Mouse (Mus musculus): ENCODE data around the gene Psme2. TPM values are rescaled to one million over a fixed set of nuclear protein-coding genes. Genes with fewer than 3 reads are reported as not detected.

The Psme2 gene
- polyA plus RNA-seq, 2 experiments = 56.0 to 190 TPM

GRCm38 (mm10) chr14:55580731-55581130 lies 10.2 kb downstream of the Psme2 start:
- TF ChIP-seq EP300 (IDR thresholded peaks at IDR 0.05; ENCODE audit: low read depth) = no peak
- TF ChIP-seq CTCF (IDR thresholded peaks at IDR 0.05; ENCODE audit: low read depth) = no peak
- WGBS (ENCODE audit: insufficient replicate concordance) = 84% methylated on average over 16 of the region's 16 CpGs
- no peak overlapping the region for H3K4me3 ChIP-seq (ENCODE audit: insufficient read depth in 1 of 2, low read depth in 2 of 2, low read length in 2 of 2)
- H3K27me3 ChIP-seq (ENCODE audit: control insufficient read depth, insufficient read depth, low read length) = no peaks in the 10 kb centered on the region
- no peak for DNase-seq (ENCODE audit: low read depth in 3 of 3, low spot score in 3 of 3)
- peaks cover 3% of the 10 kb centered on the region for H3K36me3 ChIP-seq (replicated peaks; ENCODE audit: control insufficient read depth, insufficient read depth, low read depth)
- H3K4me2 ChIP-seq (ENCODE audit: low read depth) = no peak overlapping the region
- ATAC-seq (ENCODE audit: insufficient read depth) = no peak
- peaks cover 19 to 28% of the 10 kb centered on the region in 2 experiments for H3K4me1 ChIP-seq (replicated peaks; ENCODE audit: control insufficient read depth in 2 of 2, insufficient read depth in 2 of 2, low read length in 1 of 2)
- no peak overlapping the region for H3K27ac ChIP-seq
- H3K9me3 ChIP-seq (ENCODE audit: control insufficient read depth, low read length) = no peaks in the 10 kb centered on the region
- no peak overlapping the region for H3K9ac ChIP-seq (replicated peaks)

- no peak for ATAC-seq (ENCODE audit: insufficient read depth)
- no peak for DNase-seq (ENCODE audit: low read depth in 3 of 3, low spot score in 3 of 3)
- 83% methylated on average over 23 of the region's 23 CpGs for WGBS (ENCODE audit: insufficient replicate concordance)
- no peak overlapping the region for H3K9ac ChIP-seq (replicated peaks)
- peak; percentile 28; the same call in 1 of the 2 replicates for TF ChIP-seq CTCF (IDR thresholded peaks at IDR 0.05; ENCODE audit: low read depth)
- no peak for TF ChIP-seq EP300 (IDR thresholded peaks at IDR 0.05; ENCODE audit: low read depth)
- no peak overlapping the region for H3K27ac ChIP-seq
- H3K4me3 ChIP-seq (ENCODE audit: insufficient read depth in 1 of 2, low read depth in 2 of 2, low read length in 2 of 2) = no peak overlapping the region
- H3K9me3 ChIP-seq (ENCODE audit: control insufficient read depth, low read length) = no peaks in the 10 kb centered on the region
- H3K4me2 ChIP-seq (ENCODE audit: low read depth) = peak overlapping the region; percentile 70; the same call in 1 of the 2 replicates
- no peaks in the 10 kb centered on the region for H3K27me3 ChIP-seq (ENCODE audit: control insufficient read depth, insufficient read depth, low read length)
- peaks cover 14 to 23% of the 10 kb centered on the region in 2 experiments for H3K4me1 ChIP-seq (replicated peaks; ENCODE audit: control insufficient read depth in 2 of 2, insufficient read depth in 2 of 2, low read length in 1 of 2)
- peaks cover 3% of the 10 kb centered on the region for H3K36me3 ChIP-seq (replicated peaks; ENCODE audit: control insufficient read depth, insufficient read depth, low read depth)
Measured at GRCm38 (mm10) chr14:55579511-55580496, 11.1 kb downstream of the Psme2 start.

GRCm38 (mm10) chr14:55578668-55579269 lies 12.1 kb downstream of the Psme2 start:
- DNase-seq (ENCODE audit: low read depth in 3 of 3, low spot score in 3 of 3) (no peak), ATAC-seq (ENCODE audit: insufficient read depth) (peak; percentile 47)
- Histone ChIP-seq H3K9ac (replicated peaks) (peak overlapping the region; percentile 92), H3K4me3 (ENCODE audit: insufficient read depth in 1 of 2, low read depth in 2 of 2, low read length in 2 of 2) (peak overlapping the region; percentile 78 to 80), H3K9me3 (ENCODE audit: control insufficient read depth, low read length) (no peaks in the 10 kb centered on the region), H3K4me1 (replicated peaks; ENCODE audit: control insufficient read depth in 2 of 2, insufficient read depth in 2 of 2, low read length in 1 of 2) (peaks cover 8 to 17% of the 10 kb centered on the region in 2 experiments), H3K27ac (peak overlapping the region; percentile 1), H3K27me3 (ENCODE audit: control insufficient read depth, insufficient read depth, low read length) (no peaks in the 10 kb centered on the region), H3K36me3 (replicated peaks; ENCODE audit: control insufficient read depth, insufficient read depth, low read depth) (peaks cover 3% of the 10 kb centered on the region), H3K4me2 (ENCODE audit: low read depth) (peak overlapping the region; percentile 70)
- TF ChIP-seq CTCF (IDR thresholded peaks at IDR 0.05; ENCODE audit: low read depth) (no peak; the same call in 1 of the 2 replicates), EP300 (IDR thresholded peaks at IDR 0.05; ENCODE audit: low read depth) (no peak)
- whole genome bisulfite sequencing (ENCODE audit: insufficient replicate concordance) = 12% methylated on average over 6 of the region's 6 CpGs

- ATAC-seq (ENCODE audit: insufficient read depth) (peak; percentile 77), DNase-seq (ENCODE audit: low read depth in 3 of 3, low spot score in 3 of 3) (no peak)
- Histone ChIP-seq H3K9me3 (ENCODE audit: control insufficient read depth, low read length) (no peaks in the 10 kb centered on the region), H3K4me1 (replicated peaks; ENCODE audit: control insufficient read depth in 2 of 2, insufficient read depth in 2 of 2, low read length in 1 of 2) (peaks cover 3 to 13% of the 10 kb centered on the region in 2 experiments; a peak in 3 of 4 replicates), H3K27ac (peak within 1 kb of the TSS; percentile 1), H3K27me3 (ENCODE audit: control insufficient read depth, insufficient read depth, low read length) (no peaks in the 10 kb centered on the region), H3K4me2 (ENCODE audit: low read depth) (peak within 1 kb of the TSS; percentile 70), H3K4me3 (ENCODE audit: insufficient read depth in 1 of 2, low read depth in 2 of 2, low read length in 2 of 2) (peak within 1 kb of the TSS; percentile 78 to 80), H3K9ac (replicated peaks) (peak within 1 kb of the TSS; percentile 92), H3K36me3 (replicated peaks; ENCODE audit: control insufficient read depth, insufficient read depth, low read depth) (peaks cover 3% of the 10 kb centered on the region)
- TF ChIP-seq CTCF (IDR thresholded peaks at IDR 0.05; ENCODE audit: low read depth) (no peak), EP300 (IDR thresholded peaks at IDR 0.05; ENCODE audit: low read depth) (no peak)
- WGBS (ENCODE audit: insufficient replicate concordance) = 2% methylated on average over 31 of the region's 32 CpGs
Measured at GRCm38 (mm10) chr14:55577871-55578667, 12.8 kb downstream of the Psme2 start, which contains the start of gene Psme1. Psme1 (plus strand) TSS chr14:55578123.
